Mouse (Mus musculus) ES-E14 (cell line): Measurements from ENCODE around the gene Gm16181. TPM values are rescaled to one million over a fixed set of nuclear protein-coding genes. Genes with fewer than 3 reads are reported as not detected.

ENCODE experiments used
- DNase-seq: peaks from one replicate; pipeline ENCODE4 v3.0.0-alpha.2; 2013; ENCODE audit warnings: low read depth, low spot score
- H3K27ac ChIP-seq: 2 replicates; pipeline ENCODE4 v1.5.1; 2012; ENCODE audit warnings: low read depth, mild to moderate bottlenecking, low read length, moderate library complexity, mixed read lengths; ENCODE audit not compliant: poor library complexity, insufficient read depth, severe bottlenecking
- H3K36me3 ChIP-seq: 2 replicates; pipeline ENCODE4 v1.6.1; 2012; ENCODE audit warnings: mild to moderate bottlenecking, low read length, moderate library complexity, mixed read lengths; ENCODE audit not compliant: control insufficient read depth, poor library complexity, insufficient read depth, severe bottlenecking
- H3K4me1 ChIP-seq, 2 experiments: fragments of 150-350 bp in 1 of 2; sonication (generic) in 1 of 2; 2 replicates each; pipeline ENCODE4 v1.6.1; 2012; ENCODE audit warnings: low read length in 2 of 2, mild to moderate bottlenecking in 1 of 2, mixed read lengths in 1 of 2; ENCODE audit not compliant: control insufficient read depth in 2 of 2, insufficient read depth in 2 of 2, poor library complexity in 1 of 2
- H3K4me3 ChIP-seq, 2 experiments: fragments of 150-350 bp in 1 of 2; sonication (generic) in 1 of 2; 2 replicates each; pipeline ENCODE4 v1.5.1; 2012; ENCODE audit warnings: low read length in 2 of 2, low read depth in 1 of 2, mild to moderate bottlenecking in 1 of 2, mixed read lengths in 1 of 2; ENCODE audit not compliant: insufficient read depth in 1 of 2, poor library complexity in 1 of 2, severe bottlenecking in 1 of 2
- H3K9ac ChIP-seq: 2 replicates; pipeline ENCODE4 v1.6.1; 2012; ENCODE audit warnings: low read depth, mild to moderate bottlenecking, low read length, mixed read lengths; ENCODE audit not compliant: poor library complexity, insufficient read depth, severe bottlenecking
- H3K9me3 ChIP-seq: fragments of 150-350 bp; sonication (generic); 2 replicates; pipeline ENCODE4 v1.6.1; 2012; ENCODE audit warnings: low read depth, mild to moderate bottlenecking, low read length; ENCODE audit not compliant: control insufficient read depth, insufficient read depth
- CHD2 ChIP-seq: IDR thresholded peaks from 2 replicates; pipeline ENCODE4 v1.6.1; 2014; ENCODE audit warnings: mild to moderate bottlenecking, low read depth, low read length, inconsistent platforms
- HCFC1 ChIP-seq: IDR thresholded peaks from 2 replicates; pipeline ENCODE4 v1.6.1; 2012; ENCODE audit warnings: low read length, inconsistent platforms, borderline replicate concordance; ENCODE audit not compliant: insufficient read depth
- MAFK ChIP-seq: IDR thresholded peaks from 2 replicates; pipeline ENCODE4 v1.6.1; 2014; ENCODE audit warnings: mild to moderate bottlenecking, low read depth, low read length, inconsistent platforms; ENCODE audit not compliant: insufficient read depth
- ZC3H11A ChIP-seq: IDR thresholded peaks from 2 replicates; pipeline ENCODE4 v1.6.1; 2012; ENCODE audit warnings: low read depth, mild to moderate bottlenecking, inconsistent platforms, low read length, borderline replicate concordance
- ZNF384 ChIP-seq: IDR thresholded peaks from 2 replicates; pipeline ENCODE4 v1.6.1; 2012; ENCODE audit warnings: low read depth, low read length, inconsistent platforms
- in situ Hi-C, 2 experiments: fragments of 600-800 bp; cut with MboI; formaldehyde crosslinking; loops; one replicate each; pipeline ENCODE4 v1.15.1; 2025; ENCODE audit warnings: low sequenced_read_pairs in 2 of 2, inconsistent platforms in 1 of 2; ENCODE audit not compliant: unreplicated experiment in 2 of 2
- total RNA-seq: library from RNA; depleted of rRNA; stranded (reverse); fragments of 300-350 nt; gene quantifications from 2 replicates; pipeline ENCODE4 v1.2.3, GENCODE M21; 2012

Gm16181 gene
- total RNA-seq, 1 experiment: not detected

- Histone ChIP-seq H3K9me3 (no peaks in the 10 kb centered on the region), H3K27ac (peak overlapping the region; percentile 91), H3K4me3 (peak overlapping the region; percentile 37 to 82), H3K36me3 (no peaks in the 10 kb centered on the region), H3K9ac (no peak overlapping the region; the same call in 1 of the 2 replicates), H3K4me1 (peaks cover 7 to 33% of the 10 kb centered on the region in 2 experiments)
- TF ChIP-seq HCFC1 (no peak), MAFK (no peak), ZC3H11A (no peak), CHD2 (no peak), ZNF384 (no peak)
- in situ Hi-C loops: no loop called here
- DNase-seq: peak; percentile 98
These were observed 34.7 kb upstream of the Gm16181 start for GRCm38 (mm10) chr17:35185639-35186611.

- in situ Hi-C loops: no loop called here
- peaks cover 7 to 33% of the 10 kb centered on the region in 2 experiments for H3K4me1 ChIP-seq
- no peak overlapping the region for H3K9ac ChIP-seq
- H3K4me3 ChIP-seq: peak overlapping the region; percentile 36 to 37
- TF ChIP-seq ZNF384 (0 out of 2 replicates have a peak, but pooled peaks have one; percentile 3), HCFC1 (no peak), MAFK (no peak), ZC3H11A (no peak), CHD2 (no peak)
- no peaks in the 10 kb centered on the region for H3K36me3 ChIP-seq
- DNase-seq: peak; percentile 88
- H3K9me3 ChIP-seq: no peaks in the 10 kb centered on the region
- peak overlapping the region; percentile 91 for H3K27ac ChIP-seq
These were observed 34.0 kb upstream of the Gm16181 start for GRCm38 (mm10) chr17:35186681-35187080.

- H3K9ac ChIP-seq: no peak overlapping the region
- in situ Hi-C loops: no loop called here
- H3K9me3 ChIP-seq: no peaks in the 10 kb centered on the region
- peaks cover 7 to 33% of the 10 kb centered on the region in 2 experiments for H3K4me1 ChIP-seq
- TF ChIP-seq HCFC1: no peak
- no peak for DNase-seq
- peak overlapping the region; percentile 91; the same call in 1 of the 2 replicates for H3K27ac ChIP-seq
- H3K4me3 ChIP-seq: no peak overlapping the region
- H3K36me3 ChIP-seq: no peaks in the 10 kb centered on the region
These were observed 33.3 kb upstream of the Gm16181 start for GRCm38 (mm10) chr17:35187345-35187744.

GRCm38 (mm10) chr17:35187959-35188610 lies 32.5 kb upstream of the Gm16181 start, which contains the start of gene Lst1:
TSS of gene Lst1 (minus strand) at chr17:35188439.
- Histone ChIP-seq H3K9ac (no peak within 1 kb of the TSS), H3K27ac (0 out of 2 replicates have a peak within 1 kb of the TSS, but pooled peaks have one; percentile 37), H3K4me1 (peaks cover 7 to 31% of the 10 kb centered on the region in 2 experiments), H3K9me3 (no peaks in the 10 kb centered on the region), H3K36me3 (no peaks in the 10 kb centered on the region), H3K4me3 (no peak within 1 kb of the TSS)
- no peak for TF ChIP-seq MAFK
- no peak for TF ChIP-seq HCFC1
- no peak for TF ChIP-seq ZC3H11A
- TF ChIP-seq ZNF384: no peak
- no peak for TF ChIP-seq CHD2
- in situ Hi-C loops: no loop called here
- DNase-seq: no peak
